Mouse (Mus musculus) liver, embryonic 14.5 days (tissue): ENCODE measurements at regions not wholly inside any gene's neighbourhood (a gene's known extent, or its start where the extent isn't known, plus 50 kb on each side); places are given as distances from the start of the nearest gene placed in this dataset.

Source experiments
- CTCF ChIP-seq: IDR thresholded peaks from 2 replicates; pipeline ENCODE4 v1.5.1; 2016; ENCODE audit warnings: antibody characterized with exemption, low read depth, control low read depth
- EP300 ChIP-seq: IDR thresholded peaks from 2 replicates; pipeline ENCODE4 v1.6.1; 2016; ENCODE audit warnings: antibody characterized with exemption, low read depth

DNA sequence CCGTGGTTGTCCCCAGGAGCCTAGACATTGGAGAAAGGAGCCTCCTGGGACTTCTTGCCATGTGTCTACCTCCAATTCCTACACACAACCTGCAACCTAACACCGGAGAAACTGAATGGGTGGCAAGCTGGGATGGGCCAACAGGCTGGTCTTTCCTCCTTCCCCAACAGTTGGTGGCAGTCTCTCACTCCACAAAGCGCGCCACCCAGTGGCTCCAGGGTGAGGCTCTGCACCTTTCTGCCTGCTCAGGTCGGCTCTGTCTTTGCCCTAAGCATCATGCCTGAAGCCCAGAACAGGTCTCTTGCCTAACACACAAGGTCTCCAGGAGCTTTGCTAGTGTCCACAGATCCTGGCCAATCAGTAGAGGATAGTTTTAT lies 166.0 kb downstream of the Inhbb start:
- TF ChIP-seq CTCF (peak; percentile 35), EP300 (no peak)
